In the genomic region with DNA sequence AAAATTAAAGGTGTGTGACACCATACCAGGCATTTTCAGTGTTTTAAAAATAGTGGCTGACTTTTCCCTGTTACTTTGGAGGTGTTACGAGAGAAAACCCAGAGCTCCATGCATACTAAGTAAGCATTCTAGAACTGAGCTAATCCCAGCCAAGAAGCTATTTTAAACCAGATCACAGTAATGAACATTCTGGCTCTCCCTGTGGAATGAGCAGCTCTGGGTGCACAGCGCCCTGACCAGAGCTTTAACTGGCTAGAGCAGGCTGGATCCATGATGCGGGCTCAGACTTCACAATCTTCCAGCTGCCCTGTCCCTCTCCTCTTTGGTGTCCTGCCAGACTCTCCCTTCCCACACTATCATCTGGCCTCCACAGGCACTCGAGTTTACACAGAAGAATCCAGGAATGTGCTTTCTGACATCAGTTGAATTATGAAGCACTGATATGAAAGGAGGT, we compare ENCODE assay signal across 9 mouse cellular contexts. TPM values are rescaled to one million over a fixed set of nuclear protein-coding genes. Genes with fewer than 3 reads are reported as not detected.
DNase-seq lines count a peak whose midpoint lies in the region; ATAC-seq and TF ChIP-seq lines count a peak whose summit lies in the region.
"Had no signal": no experiment of that assay in that cellular context is flagged by ENCODE, and none has a peak within 500 bp of the region (broad histone marks: within the 10 kb centered on the region; RNA-seq: fewer than 3 reads in every experiment).

No protein-coding gene starts in this region.

- H3K4me3 ChIP-seq in left cerebral cortex, adult 2 months = no peak overlapping the region
- peak overlapping the region; percentile 35 for H3K4me3 ChIP-seq in heart, embryonic 13.5 days
- no peak overlapping the region for H3K4me3 ChIP-seq in liver, embryonic 11.5 days (ENCODE audit: low read depth, low read length)
- no peak overlapping the region for H3K4me3 ChIP-seq in stomach, postnatal 0 days (ENCODE audit: low read depth, low read length)
- no peak overlapping the region for H3K4me3 ChIP-seq in thymus, adult 2 months (ENCODE audit: control insufficient read depth, insufficient read depth, low read length)
- H3K4me3 ChIP-seq: neural tube, embryonic 13.5 days had no signal

- no peaks in the 10 kb centered on the region for H3K27me3 ChIP-seq in heart, embryonic 13.5 days (replicated peaks)
- no peaks in the 10 kb centered on the region for H3K27me3 ChIP-seq in liver, embryonic 11.5 days (replicated peaks; ENCODE audit: control insufficient read depth, insufficient read depth, low read length)
- H3K27me3 ChIP-seq in stomach, postnatal 0 days (ENCODE audit: control insufficient read depth, insufficient read depth, low read length) = no peaks in the 10 kb centered on the region
- no peaks in the 10 kb centered on the region for H3K27me3 ChIP-seq in thymus, adult 2 months (ENCODE audit: control insufficient read depth, insufficient read depth, low read length)
- H3K27me3 ChIP-seq: neural tube, embryonic 13.5 days had no signal

- WGBS in heart, embryonic 13.5 days = 17% methylated on average over 4 of the region's 4 CpGs
- WGBS in liver, embryonic 11.5 days = 64% methylated on average over 4 of the region's 4 CpGs
- WGBS in stomach, postnatal 0 days = 56% methylated on average over 4 of the region's 4 CpGs
- 92% methylated on average over 4 of the region's 4 CpGs for WGBS in thymus, adult 2 months

- H3K36me3 ChIP-seq in heart, embryonic 13.5 days = peaks cover 54% of the 10 kb centered on the region
- peaks cover 13% of the 10 kb centered on the region; the same call in 1 of the 2 replicates for H3K36me3 ChIP-seq in liver, embryonic 11.5 days (ENCODE audit: control insufficient read depth, insufficient read depth, low read length)
- peaks cover 4% of the 10 kb centered on the region; the same call in 1 of the 2 replicates for H3K36me3 ChIP-seq in stomach, postnatal 0 days (ENCODE audit: control insufficient read depth, insufficient read depth, low read length)
- no peaks in the 10 kb centered on the region for H3K36me3 ChIP-seq in thymus, adult 2 months (ENCODE audit: control insufficient read depth, insufficient read depth, low read length)

- H3K4me2 ChIP-seq in heart, embryonic 13.5 days = peak overlapping the region; percentile 63
- H3K4me2 ChIP-seq in liver, embryonic 11.5 days = peak overlapping the region; percentile 2; the same call in 1 of the 2 replicates
- H3K4me2 ChIP-seq in stomach, postnatal 0 days (replicated peaks; ENCODE audit: low read depth) = no peak overlapping the region
- H3K4me2 ChIP-seq: neural tube, embryonic 13.5 days had no signal

- no peaks in the 10 kb centered on the region for H3K9me3 ChIP-seq in heart, embryonic 13.5 days
- H3K9me3 ChIP-seq in liver, embryonic 11.5 days (ENCODE audit: control insufficient read depth, low read length) = no peaks in the 10 kb centered on the region
- no peaks in the 10 kb centered on the region for H3K9me3 ChIP-seq in stomach, postnatal 0 days (ENCODE audit: control insufficient read depth, low read length)
- H3K9me3 ChIP-seq: neural tube, embryonic 13.5 days had no signal

- TF ChIP-seq EP300 in stomach, postnatal 0 days (optimal IDR thresholded peaks at IDR 0.05) = no peak

- peaks cover 72% of the 10 kb centered on the region for H3K4me1 ChIP-seq in heart, embryonic 13.5 days
- H3K4me1 ChIP-seq in liver, embryonic 11.5 days (replicated peaks; ENCODE audit: control insufficient read depth, insufficient read depth, low read length) = peaks cover 29% of the 10 kb centered on the region
- H3K4me1 ChIP-seq in stomach, postnatal 0 days (replicated peaks; ENCODE audit: control insufficient read depth, insufficient read depth) = no peaks in the 10 kb centered on the region
- H3K4me1 ChIP-seq in thymus, adult 2 months (replicated peaks; ENCODE audit: control insufficient read depth, insufficient read depth, low read length) = no peaks in the 10 kb centered on the region
- H3K4me1 ChIP-seq: neural tube, embryonic 13.5 days had no signal

- intact Hi-C loops in left cerebral cortex, adult 2 months (cut with DNase I) = no loop called here

- TF ChIP-seq POLR2A in thymus, adult 2 months (IDR thresholded peaks at IDR 0.05; ENCODE audit: control insufficient read depth, extremely low read depth, insufficient read depth, low read length, poor library complexity) = no peak

- H3K27ac ChIP-seq in left cerebral cortex, adult 2 months = no peak overlapping the region
- peak overlapping the region; percentile 98 for H3K27ac ChIP-seq in heart, embryonic 13.5 days (replicated peaks)
- peak overlapping the region; percentile 61 for H3K27ac ChIP-seq in liver, embryonic 11.5 days (ENCODE audit: low read depth, low read length)
- H3K27ac ChIP-seq in stomach, postnatal 0 days (replicated peaks) = peak overlapping the region; percentile 71
- no peak overlapping the region for H3K27ac ChIP-seq in thymus, adult 2 months (ENCODE audit: control insufficient read depth, insufficient read depth, low read length)
- H3K27ac ChIP-seq: neural tube, embryonic 13.5 days had no signal

- H3K9ac ChIP-seq in heart, embryonic 13.5 days = peak overlapping the region; percentile 78
- no peak overlapping the region for H3K9ac ChIP-seq in liver, embryonic 11.5 days (ENCODE audit: low read depth, low read length)
- no peak overlapping the region for H3K9ac ChIP-seq in stomach, postnatal 0 days (ENCODE audit: low read length)
- H3K9ac ChIP-seq: neural tube, embryonic 13.5 days had no signal

- peak; percentile 70; the same call in 1 of the 2 replicates for ATAC-seq in heart, embryonic 13.5 days (ENCODE audit: extremely low read depth, insufficient number of reproducible peaks, low FRiP score, low TSS enrichment)
- peak; percentile 35 for ATAC-seq in liver, embryonic 11.5 days (replicated peaks; ENCODE audit: low FRiP score)
- peak; percentile 51; the same call in 1 of the 2 replicates for ATAC-seq in stomach, postnatal 0 days (ENCODE audit: low FRiP score, low TSS enrichment)
- ATAC-seq in erythroblast, adult 5-6 weeks (replicated peaks; ENCODE audit: low FRiP score, poor library complexity, severe bottlenecking) = no peak

- no peak for TF ChIP-seq CTCF in left cerebral cortex, adult 2 months (IDR thresholded peaks at IDR 0.05)
- TF ChIP-seq CTCF in stomach, postnatal 0 days (IDR thresholded peaks at IDR 0.05; ENCODE audit: low read depth) = no peak
- no peak for TF ChIP-seq CTCF in thymus, adult 2 months (IDR thresholded peaks at IDR 0.05; ENCODE audit: borderline replicate concordance, control insufficient read depth, extremely low read depth, insufficient read depth, low read length, poor library complexity)

- DNase-seq in left cerebral cortex, adult 18-20 months (ENCODE audit: low spot score in 2 of 2) = peak; percentile 11 to 38
- DNase-seq in left cerebral cortex, adult 2 months (ENCODE audit: extremely low spot score in 1 of 2, low spot score in 2 of 2) = no peak
- DNase-seq in liver, embryonic 11.5 days (ENCODE audit: low spot score) = no peak
- no peak for DNase-seq in stomach, postnatal 0 days (ENCODE audit: low spot score)
- DNase-seq in cerebellum, postnatal 25 days = no peak
- no peak for DNase-seq in thymus, adult 2 months

RNA-seq across cellular contexts. Expression of a gene that starts 21.8 kb away (rescaled TPM):
- 10 to 100 TPM; 56.5 to 66.8 TPM for total RNA-seq in left cerebral cortex, adult 18-20 months (2021)
- 10 to 100 TPM; 59.2 to 60.4 TPM for total RNA-seq in left cerebral cortex, adult 2 months (2021)
- 46.3 and 46.9 TPM in 2 replicates for polyA plus RNA-seq in heart, embryonic 13.5 days (2015; fragmentation: Nextera tagmentation; extraction: Ambion mirVana)
- 59.7 and 64.9 TPM in 2 replicates for polyA plus RNA-seq in liver, embryonic 11.5 days (2014; fragmentation: Nextera tagmentation; extraction: Ambion mirVana)
- polyA plus RNA-seq in stomach, postnatal 0 days (2015; fragmentation: Nextera tagmentation; extraction: Ambion mirVana) = 22.8 and 23.7 TPM in 2 replicates
- 34.3 and 35.1 TPM in 2 replicates for polyA plus RNA-seq in thymus, adult 2 months (2012; rRNA removed)
- total RNA-seq in erythroblast, adult 5-6 weeks (2015; ENCODE audit: low replicate concordance) = 6.7 and 9.8 TPM in 2 replicates
- total RNA-seq in erythroblast, adult 5-6 weeks (2017; ENCODE audit: low replicate concordance) = 5.5 and 7.7 TPM in 2 replicates

RNA-seq across cellular contexts. Expression of a gene that starts 21.9 kb away (rescaled TPM):
- total RNA-seq in left cerebral cortex, adult 18-20 months (2021) = 1 to 10 TPM; 8.2 to 9.3 TPM
- 1 to 10 TPM; 7.5 to 8.2 TPM for total RNA-seq in left cerebral cortex, adult 2 months (2021)
- 27.4 and 27.9 TPM in 2 replicates for polyA plus RNA-seq in heart, embryonic 13.5 days (2015; fragmentation: Nextera tagmentation; extraction: Ambion mirVana)
- 16.1 and 18.0 TPM in 2 replicates for polyA plus RNA-seq in liver, embryonic 11.5 days (2014; fragmentation: Nextera tagmentation; extraction: Ambion mirVana)
- polyA plus RNA-seq in stomach, postnatal 0 days (2015; fragmentation: Nextera tagmentation; extraction: Ambion mirVana) = 10.7 TPM in 2 replicates
- polyA plus RNA-seq in thymus, adult 2 months (2012; rRNA removed) = 9.6 and 10.5 TPM in 2 replicates
- 0.42 TPM in 1 of 2 replicates, not detected in the other for total RNA-seq in erythroblast, adult 5-6 weeks (2015; ENCODE audit: low replicate concordance)
- total RNA-seq in erythroblast, adult 5-6 weeks (2017; ENCODE audit: low replicate concordance) = 0.43 and 0.56 TPM in 2 replicates

RNA-seq across cellular contexts. Expression of a gene that starts 24.2 kb away (rescaled TPM):
- total RNA-seq in left cerebral cortex, adult 18-20 months (2021) = 10 to 100 TPM; 30.5 to 32.5 TPM
- 10 to 100 TPM; 31.2 to 34.6 TPM for total RNA-seq in left cerebral cortex, adult 2 months (2021)
- polyA plus RNA-seq in heart, embryonic 13.5 days (2015; fragmentation: Nextera tagmentation; extraction: Ambion mirVana) = 77.2 TPM in 2 replicates
- polyA plus RNA-seq in liver, embryonic 11.5 days (2014; fragmentation: Nextera tagmentation; extraction: Ambion mirVana) = 69.4 and 87.7 TPM in 2 replicates
- 31.5 and 33.5 TPM in 2 replicates for polyA plus RNA-seq in stomach, postnatal 0 days (2015; fragmentation: Nextera tagmentation; extraction: Ambion mirVana)
- polyA plus RNA-seq in thymus, adult 2 months (2012; rRNA removed) = 35.4 and 51.1 TPM in 2 replicates
- 3.6 and 5.4 TPM in 2 replicates for total RNA-seq in erythroblast, adult 5-6 weeks (2015; ENCODE audit: low replicate concordance)
- 3.2 and 5.2 TPM in 2 replicates for total RNA-seq in erythroblast, adult 5-6 weeks (2017; ENCODE audit: low replicate concordance)

RNA-seq across cellular contexts. Expression of a gene that starts 56.5 kb away (rescaled TPM):
- total RNA-seq in left cerebral cortex, adult 18-20 months (2021) = 100 to 1,000 TPM; 290 to 310 TPM
- total RNA-seq in left cerebral cortex, adult 2 months (2021) = 100 to 1,000 TPM; 260 to 276 TPM
- polyA plus RNA-seq in heart, embryonic 13.5 days (2015; fragmentation: Nextera tagmentation; extraction: Ambion mirVana) = 1,343 and 1,477 TPM in 2 replicates
- polyA plus RNA-seq in liver, embryonic 11.5 days (2014; fragmentation: Nextera tagmentation; extraction: Ambion mirVana) = 811 and 834 TPM in 2 replicates
- 582 and 605 TPM in 2 replicates for polyA plus RNA-seq in stomach, postnatal 0 days (2015; fragmentation: Nextera tagmentation; extraction: Ambion mirVana)
- polyA plus RNA-seq in thymus, adult 2 months (2012; rRNA removed) = 361 and 467 TPM in 2 replicates
- 69.2 and 72.3 TPM in 2 replicates for total RNA-seq in erythroblast, adult 5-6 weeks (2015; ENCODE audit: low replicate concordance)
- total RNA-seq in erythroblast, adult 5-6 weeks (2017; ENCODE audit: low replicate concordance) = 16.9 and 27.0 TPM in 2 replicates

Comparison
In these comparisons a context has a peak if more than half of its experiments do, and no peak if none do; other contexts are left out.
1. DNase-seq: peak in left cerebral cortex, adult 18-20 months (2 of 2); none in left cerebral cortex, adult 2 months (0 of 2), liver, embryonic 11.5 days (single experiment), stomach, postnatal 0 days (single experiment), cerebellum, postnatal 25 days (0 of 2) and thymus, adult 2 months (single experiment).
2. H3K27ac ChIP-seq: peak in heart, embryonic 13.5 days (single experiment), liver, embryonic 11.5 days (single experiment) and stomach, postnatal 0 days (single experiment); none in left cerebral cortex, adult 2 months (single experiment) and thymus, adult 2 months (single experiment).